Comparison of ENCODE assay signal across 12 mouse cellular contexts in the genomic region with DNA sequence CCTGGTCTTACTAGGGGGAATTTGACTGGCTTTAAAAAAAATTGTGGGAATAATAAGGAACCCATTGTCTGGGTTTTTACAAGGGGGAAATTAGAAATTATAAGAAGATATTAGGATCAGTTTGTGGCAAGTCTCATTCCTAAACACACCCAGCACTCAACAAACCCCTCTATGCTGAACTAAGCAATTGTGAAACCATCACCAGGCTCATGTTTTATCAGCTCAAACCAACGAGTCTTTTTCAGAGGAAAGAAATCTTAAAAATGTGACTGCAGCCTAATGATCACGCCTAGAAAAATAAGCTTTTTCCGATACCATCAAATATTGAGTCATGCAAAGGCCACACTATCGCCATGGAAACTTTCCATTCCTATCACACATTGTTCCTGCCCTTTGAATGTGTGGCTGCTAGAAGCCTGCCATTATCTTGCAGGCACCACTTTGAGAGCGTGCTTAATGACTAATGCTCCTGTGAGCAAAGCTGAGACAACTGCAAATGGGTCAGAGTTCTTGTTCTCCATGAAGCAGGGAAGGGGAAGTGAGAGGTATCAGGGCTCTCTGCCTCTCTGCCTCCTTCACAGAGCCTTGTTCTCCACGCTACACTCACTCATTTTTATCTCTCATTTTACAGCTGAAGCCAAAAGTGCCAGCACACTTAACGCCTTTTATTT. TPM values are rescaled to one million over a fixed set of nuclear protein-coding genes. Genes with fewer than 3 reads are reported as not detected.
DNase-seq lines count a peak whose midpoint lies in the region.
"Had no signal": no experiment of that assay in that cellular context is flagged by ENCODE, and none has a peak within 500 bp of the region (broad histone marks: within the 10 kb centered on the region; RNA-seq: fewer than 3 reads in every experiment).

No protein-coding gene starts in this region.

- intact Hi-C loops in left cerebral cortex, postnatal 36 days (cut with DNase I) = loop anchor here (5.0 to 10.0 kb wide), 2 partner anchors 140 to 298 kb away; no protein-coding TSS in a partner anchor
- intact Hi-C loops in left cerebral cortex, postnatal 10 days (cut with DNase I) = loop anchor here (5.0 kb wide), 1 partner anchor 298 kb away; no protein-coding TSS in a partner anchor

- DNase-seq in embryo, embryonic 10.5 days (ENCODE audit: low spot score) = peak; percentile 12
- DNase-seq in embryo, embryonic 10 days (ENCODE audit: low spot score) = no peak
- peak; percentile 25 for DNase-seq in urinary bladder, postnatal 14 days (ENCODE audit: low spot score)
- DNase-seq in urinary bladder, postnatal 10 days (ENCODE audit: low spot score) = no peak
- DNase-seq in induced T-regulatory cell, adult 2 months (ENCODE audit: low read depth) = peak; percentile 4
- DNase-seq in left cerebral cortex, postnatal 36 days (ENCODE audit: low spot score in 2 of 2) = no peak
- DNase-seq in thymus, postnatal 25 days = no peak
- DNase-seq in left cerebral cortex, postnatal 10 days (ENCODE audit: extremely low spot score in 1 of 2, low spot score in 2 of 2) = no peak
- DNase-seq: B cell, adult 2 months; cerebellum, adult 9-11 months; kidney, postnatal 36 days had no signal

RNA-seq across cellular contexts. Expression of a gene that starts 50.1 kb away (rescaled TPM):
- total RNA-seq in left cerebral cortex, postnatal 36 days (2021) = 10 to 100 TPM; 22.3 to 23.1 TPM
- 10 to 100 TPM; 14.8 TPM for total RNA-seq in left cerebral cortex, postnatal 10 days (2021)
- total RNA-seq: hematopoietic stem cell, adult 5-6 weeks had no signal

Comparison
In these comparisons a context has a peak if more than half of its experiments do, and no peak if none do; other contexts are left out.
1. DNase-seq: peak in embryo, embryonic 10.5 days (single experiment), urinary bladder, postnatal 14 days (single experiment) and induced T-regulatory cell, adult 2 months (single experiment); none in embryo, embryonic 10 days (single experiment), urinary bladder, postnatal 10 days (single experiment), left cerebral cortex, postnatal 36 days (0 of 2), thymus, postnatal 25 days (single experiment) and left cerebral cortex, postnatal 10 days (0 of 2).